Mouse (Mus musculus) kidney, adult 2 months (tissue): ENCODE results near the gene Ptpn13.

Experiments
- CTCF ChIP-seq: fragments of 200-500 bp; conservative IDR thresholded peaks from 2 replicates; pipeline ENCODE4 v1.5.1; 2011; ENCODE audit warnings: low read depth, mild to moderate bottlenecking, control low read depth, low read length, moderate library complexity, mixed read lengths; ENCODE audit not compliant: insufficient read depth, insufficient read length
- POLR2A ChIP-seq: fragments of 200-500 bp; IDR thresholded peaks from one replicate; pipeline ENCODE4 v1.6.1; 2011; ENCODE audit warnings: low read depth, low read length, control low read depth

DNA sequence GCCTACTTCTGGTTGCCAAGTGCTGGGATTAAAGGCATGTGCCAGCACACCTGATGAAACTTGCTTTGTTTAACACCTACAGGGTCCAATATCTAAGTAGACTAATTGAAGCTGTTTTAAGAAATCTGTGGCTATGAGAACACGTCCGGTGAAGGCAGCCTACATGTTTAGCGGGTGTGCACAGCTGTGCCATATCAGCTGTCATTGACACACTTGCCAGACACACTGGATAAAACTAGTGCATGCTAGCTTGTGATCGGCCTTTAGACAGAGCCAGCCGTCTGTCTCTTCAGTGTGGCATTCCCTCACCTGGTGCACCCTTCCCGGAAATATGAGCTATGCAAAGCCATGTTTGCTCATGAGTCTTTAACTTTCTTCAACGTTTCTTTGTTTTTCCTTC lies 166.9 kb downstream of the Ptpn13 start:
- TF ChIP-seq POLR2A (no peak), CTCF (no peak)
